Mouse (Mus musculus) liver, embryonic 15.5 days (tissue): ENCODE results near the gene Cuta. TPM values are rescaled to one million over a fixed set of nuclear protein-coding genes. Genes with fewer than 3 reads are reported as not detected.
"Not testable (repeated sequence)": the region's sequence is repeated elsewhere in the genome, so short reads cannot be mapped to it uniquely, and the experiment has no call there.

Source experiments
- ATAC-seq: fragments of 200-750 bp; cut with Nextera tagmentation; 2 replicates; pipeline ENCODE4 v1.8.0; 2017; ENCODE audit warnings: moderate number of reproducible peaks, mild to moderate bottlenecking, moderate library complexity; ENCODE audit not compliant: insufficient read depth
- H3K27ac ChIP-seq: fragments of 300-500 bp; sonication (generic); replicated peaks from 2 replicates; pipeline ENCODE4 v1.5.1; 2015; ENCODE audit warnings: mild to moderate bottlenecking, inconsistent platforms
- H3K27me3 ChIP-seq: fragments of 300-500 bp; sonication (generic); 2 replicates; pipeline ENCODE4 v1.6.1; 2015; ENCODE audit warnings: mild to moderate bottlenecking, inconsistent platforms
- H3K36me3 ChIP-seq: fragments of 300-500 bp; sonication (generic); replicated peaks from 2 replicates; pipeline ENCODE4 v1.6.1; 2015; ENCODE audit warnings: moderate library complexity, mild to moderate bottlenecking, inconsistent platforms
- H3K4me1 ChIP-seq: fragments of 300-500 bp; sonication (generic); replicated peaks from 2 replicates; pipeline ENCODE4 v1.6.1; 2015; ENCODE audit warnings: inconsistent platforms
- H3K4me2 ChIP-seq: fragments of 300-500 bp; sonication (generic); 2 replicates; pipeline ENCODE4 v1.6.1; 2015; ENCODE audit warnings: moderate library complexity, mild to moderate bottlenecking, inconsistent platforms
- H3K4me3 ChIP-seq: fragments of 300-500 bp; sonication (generic); replicated peaks from 2 replicates; pipeline ENCODE4 v1.5.1; 2015; ENCODE audit warnings: mild to moderate bottlenecking, inconsistent platforms
- H3K9ac ChIP-seq: fragments of 300-500 bp; sonication (generic); 2 replicates; pipeline ENCODE4 v1.6.1; 2015; ENCODE audit warnings: moderate library complexity, mild to moderate bottlenecking, inconsistent platforms
- H3K9me3 ChIP-seq: fragments of 300-500 bp; sonication (generic); replicated peaks from 2 replicates; pipeline ENCODE4 v1.6.1; 2016; ENCODE audit warnings: inconsistent platforms
- WGBS: fragments of 180-500 bp; shearing (Covaris S2); methylation state at CpG from one replicate; pipeline ENCODE4 v1.1.7; 2015; ENCODE audit warnings: mixed read lengths; ENCODE audit not compliant: insufficient replicate concordance; 5-methylcytosine and 5-hydroxymethylcytosine counted together
- polyA plus RNA-seq: library from polyadenylated mRNA; unstranded; fragments of >200 nt; fragmentation: Nextera tagmentation; extraction: Ambion mirVana; gene quantifications from 2 replicates; pipeline ENCODE4 v1.2.1, GENCODE M21; 2015

Cuta gene
- polyA plus RNA-seq, 1 experiment from 2014 or later, result 85.9 TPM

GRCm38 (mm10) chr17:26933885-26934827 lies 5.2 kb downstream of the Cuta start:
- H3K4me3 ChIP-seq, result peak overlapping the region; percentile 77
- peaks cover 71% of the 10 kb centered on the region for H3K36me3 ChIP-seq
- peaks cover 48% of the 10 kb centered on the region for H3K4me1 ChIP-seq
- no peak overlapping the region for H3K27ac ChIP-seq
- 75% methylated on average over 16 of the region's 16 CpGs for WGBS
- ATAC-seq, result no peak
- no peaks in the 10 kb centered on the region for H3K27me3 ChIP-seq
- H3K4me2 ChIP-seq, result peak overlapping the region; percentile 94
- H3K9me3 ChIP-seq, result no peaks in the 10 kb centered on the region
- H3K9ac ChIP-seq, result no peak overlapping the region; the same call in 1 of the 2 replicates

DNA sequence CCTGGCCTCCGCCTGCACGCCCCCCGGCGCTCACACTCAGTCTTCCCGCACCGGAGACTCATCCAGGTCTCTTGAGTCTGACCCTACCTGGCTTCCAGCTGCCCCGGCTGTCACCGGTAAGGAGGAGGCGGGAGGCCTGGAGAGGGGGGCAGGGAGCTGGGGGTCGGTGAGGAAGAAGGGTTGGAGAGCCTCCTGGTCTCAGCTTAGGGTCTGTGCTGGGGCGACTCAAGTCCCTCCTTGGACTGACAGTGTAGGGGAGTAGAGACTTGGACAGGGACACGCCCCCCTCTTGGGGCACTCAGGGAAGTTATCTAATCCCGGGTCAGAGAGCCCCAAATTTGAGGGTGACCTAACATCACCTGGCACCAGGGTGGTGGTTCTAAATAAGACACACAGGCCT lies 6.0 kb downstream of the Cuta start:
- peak overlapping the region; percentile 77 for H3K4me3 ChIP-seq

DNA sequence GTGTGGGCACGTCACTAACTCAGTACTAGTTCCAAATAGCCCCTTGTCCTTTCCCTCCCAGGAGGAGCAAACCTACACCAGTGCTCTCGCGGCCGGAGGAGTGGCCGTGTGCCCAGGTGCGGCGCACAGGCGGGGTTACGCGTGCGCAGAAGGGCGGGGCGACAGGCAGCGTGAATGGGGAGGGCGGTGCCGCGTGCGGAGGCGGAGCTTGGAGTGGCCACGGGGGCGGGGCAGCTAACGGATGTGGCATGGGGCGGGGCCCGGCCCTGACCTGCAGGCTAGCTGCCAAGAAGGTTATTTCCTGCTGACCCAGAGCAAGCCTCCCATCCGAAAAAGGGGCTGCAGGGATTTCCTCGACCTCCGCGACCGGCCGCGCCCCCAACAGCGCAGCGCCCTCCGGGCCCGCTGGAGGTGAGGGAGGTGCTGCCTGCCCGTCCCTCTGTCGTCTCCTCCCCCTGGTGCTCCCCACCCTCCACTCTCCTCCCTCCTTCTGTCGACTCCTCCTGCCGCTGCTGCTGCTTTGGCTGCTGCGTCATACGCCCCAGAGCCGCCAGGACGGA lies 6.5 kb downstream of the Cuta start, which contains the start of gene Phf1:
Gene Phf1, plus strand, starts transcription at position 214 of the 560 bp plus-strand sequence.
- H3K36me3 ChIP-seq, result peaks cover 82% of the 10 kb centered on the region
- H3K4me3 ChIP-seq, result peak within 1 kb of the TSS; percentile 77
- H3K9ac ChIP-seq, result peak within 1 kb of the TSS; percentile 60
- peak; percentile 92 for ATAC-seq
- H3K4me2 ChIP-seq, result peak within 1 kb of the TSS; percentile 94
- H3K9me3 ChIP-seq, result no peaks in the 10 kb centered on the region
- peak within 1 kb of the TSS; percentile 83 for H3K27ac ChIP-seq
- H3K4me1 ChIP-seq, result peaks cover 38% of the 10 kb centered on the region
- no peaks in the 10 kb centered on the region for H3K27me3 ChIP-seq
- under 1% methylated on average over 43 of the region's 43 CpGs for WGBS

More for the DNA sequence above, 6.0 kb downstream of the Cuta start:
- H3K27ac ChIP-seq, result peak overlapping the region; percentile 83
- no peaks in the 10 kb centered on the region for H3K9me3 ChIP-seq
- H3K9ac ChIP-seq, result peak overlapping the region; percentile 60
- H3K4me1 ChIP-seq, result peaks cover 43% of the 10 kb centered on the region
- WGBS, result 8% methylated on average over 13 of the region's 13 CpGs
- peak overlapping the region; percentile 94 for H3K4me2 ChIP-seq
- ATAC-seq, result 0 out of 2 replicates have a peak, but pooled peaks have one; percentile 3
- no peaks in the 10 kb centered on the region for H3K27me3 ChIP-seq
- H3K36me3 ChIP-seq, result peaks cover 78% of the 10 kb centered on the region

- WGBS, result 68% methylated on average over 7 of the region's 7 CpGs
- H3K4me2 ChIP-seq, H3K9ac ChIP-seq, H3K27me3 ChIP-seq, H3K27ac ChIP-seq, H3K9me3 ChIP-seq, H3K4me3 ChIP-seq, ATAC-seq: not testable (repeated sequence)
- peaks cover 81% of the 10 kb centered on the region for H3K36me3 ChIP-seq
- H3K4me1 ChIP-seq, result peaks cover 27% of the 10 kb centered on the region
These were observed 7.6 kb downstream of the Cuta start for GRCm38 (mm10) chr17:26931795-26932194.

DNA sequence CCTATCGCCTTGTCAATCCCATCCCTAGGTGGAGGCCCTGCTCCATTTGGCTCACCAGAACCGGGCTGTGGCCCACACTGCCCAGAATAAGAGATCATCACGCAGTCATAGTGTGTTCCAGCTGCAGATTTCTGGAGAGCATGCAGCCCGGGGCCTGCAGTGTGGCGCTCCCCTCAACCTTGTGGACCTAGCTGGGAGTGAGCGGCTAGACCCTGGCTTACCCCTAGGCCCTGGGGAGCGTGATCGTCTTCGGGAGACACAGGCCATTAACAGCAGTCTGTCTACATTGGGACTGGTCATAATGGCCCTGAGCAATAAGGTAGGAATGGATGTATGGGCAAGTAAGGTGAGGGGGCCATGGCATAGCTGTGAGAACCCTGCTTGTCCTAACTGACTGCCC lies 14.0 kb downstream of the Cuta start:
- not testable (repeated sequence) for H3K4me1 ChIP-seq, H3K9me3 ChIP-seq, ATAC-seq, H3K27ac ChIP-seq, H3K27me3 ChIP-seq, H3K9ac ChIP-seq, H3K4me2 ChIP-seq, H3K4me3 ChIP-seq
- peaks cover 90% of the 10 kb centered on the region for H3K36me3 ChIP-seq
- WGBS, result 94% methylated on average over 9 of the region's 9 CpGs

DNA sequence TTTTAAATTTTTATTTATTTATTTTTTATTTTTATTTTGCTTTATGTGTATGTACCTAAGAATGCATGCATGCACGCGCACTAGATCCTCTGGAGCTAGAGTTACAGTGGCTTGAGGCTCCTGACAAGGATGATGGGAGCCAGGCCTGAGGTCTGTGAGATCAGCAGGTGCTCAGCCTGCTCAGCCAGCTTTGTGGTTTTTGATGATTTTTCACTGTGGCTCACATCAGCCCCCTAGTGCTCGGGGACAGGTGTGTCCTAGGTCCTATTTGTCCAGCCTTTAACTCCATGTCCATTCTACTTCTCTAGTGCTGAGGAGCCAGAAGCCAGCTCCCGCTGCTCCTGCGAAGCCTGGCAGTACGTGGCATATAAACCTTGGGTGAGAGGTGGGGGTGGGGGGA lies 17.0 kb downstream of the Cuta start:
- not testable (repeated sequence) for ATAC-seq, H3K4me3 ChIP-seq, H3K27me3 ChIP-seq, H3K9me3 ChIP-seq, H3K4me2 ChIP-seq, H3K27ac ChIP-seq, H3K9ac ChIP-seq
- Histone ChIP-seq H3K4me1 (peaks cover 22% of the 10 kb centered on the region), H3K36me3 (peaks cover 69% of the 10 kb centered on the region)
- whole genome bisulfite sequencing, result 94% methylated on average over 5 of the region's 6 CpGs

DNA sequence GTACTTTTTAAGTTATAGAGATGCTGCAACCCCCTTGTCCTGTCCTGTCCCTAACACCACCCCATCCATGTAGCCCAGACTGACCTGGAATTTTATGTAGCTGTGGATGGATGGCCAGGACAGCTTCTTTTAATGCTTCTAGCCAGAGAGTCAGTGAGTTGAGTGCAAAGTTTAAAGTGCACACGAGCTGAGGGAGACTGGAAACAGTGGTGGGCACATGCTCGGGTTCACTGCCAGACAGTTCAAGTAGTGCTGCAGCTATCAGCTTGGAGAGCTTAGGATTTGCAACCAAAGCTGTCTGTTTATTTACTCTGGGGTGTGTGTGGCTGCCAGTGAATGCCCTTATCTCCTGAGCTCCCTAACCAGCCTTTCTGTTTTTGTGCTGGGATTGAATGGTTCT lies 19.9 kb downstream of the Cuta start:
- H3K4me2 ChIP-seq, result peak overlapping the region; percentile 38
- ATAC-seq, H3K4me3 ChIP-seq, H3K9ac ChIP-seq, H3K27ac ChIP-seq, H3K9me3 ChIP-seq, H3K27me3 ChIP-seq: not testable (repeated sequence)
- 58% methylated on average over 2 of the region's 2 CpGs for WGBS
- peaks cover 22% of the 10 kb centered on the region for H3K4me1 ChIP-seq
- peaks cover 42% of the 10 kb centered on the region for H3K36me3 ChIP-seq

- H3K27me3 ChIP-seq, result no peaks in the 10 kb centered on the region
- no peaks in the 10 kb centered on the region for H3K9me3 ChIP-seq
- peak overlapping the region; percentile 56 for H3K9ac ChIP-seq
- H3K4me1 ChIP-seq, result peaks cover 22% of the 10 kb centered on the region
- no peak for ATAC-seq
- H3K27ac ChIP-seq, result no peak overlapping the region
- H3K36me3 ChIP-seq, result peaks cover 30% of the 10 kb centered on the region
- H3K4me2 ChIP-seq, result peak overlapping the region; percentile 75
- WGBS, result 64% methylated on average over 2 of the region's 2 CpGs
- peak overlapping the region; percentile 82 for H3K4me3 ChIP-seq
These were observed 21.0 kb downstream of the Cuta start for GRCm38 (mm10) chr17:26918343-26918742.

GRCm38 (mm10) chr17:26917560-26917959 lies 21.8 kb downstream of the Cuta start:
- 1% methylated on average over 12 of the region's 12 CpGs for WGBS
- Histone ChIP-seq H3K27ac (peak overlapping the region; percentile 92), H3K9ac (peak overlapping the region; percentile 85), H3K4me2 (peak overlapping the region; percentile 75), H3K4me1 (peaks cover 22% of the 10 kb centered on the region), H3K4me3 (peak overlapping the region; percentile 82), H3K36me3 (peaks cover 27% of the 10 kb centered on the region)
- not testable (repeated sequence) for ATAC-seq, H3K27me3 ChIP-seq, H3K9me3 ChIP-seq

GRCm38 (mm10) chr17:26916711-26917482 lies 22.5 kb downstream of the Cuta start, which contains the start of gene Kifc5b:
Gene Kifc5b (plus strand): TSS chr17:26917091.
- Histone ChIP-seq H3K27me3 (no peaks in the 10 kb centered on the region), H3K9me3 (no peaks in the 10 kb centered on the region), H3K4me3 (peak within 1 kb of the TSS; percentile 82), H3K27ac (peak within 1 kb of the TSS; percentile 92), H3K4me2 (peak within 1 kb of the TSS; percentile 75), H3K4me1 (peaks cover 22% of the 10 kb centered on the region), H3K9ac (peak within 1 kb of the TSS; percentile 85), H3K36me3 (peaks cover 23% of the 10 kb centered on the region)
- peak; percentile 96 for ATAC-seq
- under 1% methylated on average over 72 of the region's 72 CpGs for WGBS
